Mouse (Mus musculus) C2C12 (cell line): ENCODE results near the gene Ankdd1a. TPM values are rescaled to one million over a fixed set of nuclear protein-coding genes. Genes with fewer than 3 reads are reported as not detected.

ENCODE experiments used
- H3K27me3 ChIP-seq: one replicate; pipeline ENCODE4 v1.6.1; 2011; ENCODE audit not compliant: control insufficient read depth, insufficient read depth, insufficient read length
- H3K36me3 ChIP-seq: one replicate; pipeline ENCODE4 v1.6.1; 2011; ENCODE audit not compliant: control insufficient read depth, insufficient read depth
- H3K4me3 ChIP-seq: one replicate; pipeline ENCODE4 v1.5.1; 2011; ENCODE audit warnings: mild to moderate bottlenecking, control low read depth; ENCODE audit not compliant: poor library complexity, insufficient read depth, severe bottlenecking
- H3K79me2 ChIP-seq: one replicate; pipeline ENCODE4 v1.6.1; 2011; ENCODE audit not compliant: control insufficient read depth, insufficient read depth
- H3K79me3 ChIP-seq: one replicate; pipeline ENCODE4 v1.6.1; 2011; ENCODE audit warnings: low read depth, control low read depth
- H3ac ChIP-seq: one replicate; pipeline ENCODE3; 2011; ENCODE audit warnings: low read depth; ENCODE audit not compliant: control insufficient read depth, insufficient read length
- CEBPB ChIP-seq: IDR thresholded peaks from one replicate; pipeline ENCODE4 v1.6.1; 2011; ENCODE audit warnings: low read depth, mild to moderate bottlenecking, control low read depth, moderate library complexity
- CTCF ChIP-seq: IDR thresholded peaks from one replicate; pipeline ENCODE4 v1.5.1; 2011; ENCODE audit not compliant: control insufficient read depth, insufficient read depth, insufficient read length
- FOSL1 ChIP-seq: IDR thresholded peaks from one replicate; pipeline ENCODE4 v1.8.0; 2011; ENCODE audit warnings: mild to moderate bottlenecking, low read length; ENCODE audit not compliant: poor library complexity, insufficient read depth, severe bottlenecking
- MAX ChIP-seq: IDR thresholded peaks from one replicate; pipeline ENCODE4 v1.6.1; 2011; ENCODE audit warnings: mild to moderate bottlenecking, control low read depth
- MYOD1 ChIP-seq: IDR thresholded peaks from one replicate; pipeline ENCODE4 v1.6.1; 2011; ENCODE audit warnings: low read depth; ENCODE audit not compliant: control insufficient read depth, insufficient read length
- MYOG ChIP-seq: IDR thresholded peaks from one replicate; pipeline ENCODE4 v1.6.1; 2011; ENCODE audit not compliant: control insufficient read depth, insufficient read length; ENCODE audit errors: extremely low read depth
- USF1 ChIP-seq: IDR thresholded peaks from one replicate; pipeline ENCODE4 v1.6.1; 2011; ENCODE audit warnings: low read depth, mild to moderate bottlenecking, control low read depth, moderate library complexity
- polyA plus RNA-seq: library from polyadenylated mRNA; unstranded; fragments of >200 nt; fragmentation: generic; extraction: Trizol; gene quantifications from one replicate; pipeline ENCODE4 v1.2.1, GENCODE M21; 2012; ENCODE audit warnings: missing spikeins

Gene Ankdd1a
- polyA plus RNA-seq, 1 experiment, result not detected

DNA sequence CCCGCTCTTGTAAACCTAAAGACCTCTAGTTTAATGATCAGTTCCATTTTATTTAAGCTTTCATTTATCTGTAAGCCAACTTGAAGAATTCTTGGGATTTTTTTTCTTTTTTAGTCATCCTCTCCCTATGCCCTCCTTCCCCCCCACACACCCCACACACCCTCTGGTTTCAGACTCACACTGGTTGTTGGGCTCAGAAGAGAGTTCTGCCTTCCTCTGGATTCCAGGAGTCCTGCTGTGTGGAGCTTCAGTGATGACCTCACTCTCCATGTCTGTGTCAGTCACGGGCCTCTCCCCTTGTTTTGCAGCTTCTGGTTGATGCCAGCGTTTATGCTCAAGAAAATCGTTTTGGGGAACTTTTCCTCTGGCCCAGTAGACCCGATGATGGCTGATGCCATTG, 39.9 kb downstream of the Ankdd1a start:
- no peaks in the 10 kb centered on the region for H3K79me2 ChIP-seq
- no peak overlapping the region for H3K4me3 ChIP-seq
- peaks cover 24% of the 10 kb centered on the region for H3K36me3 ChIP-seq
- no peak for TF ChIP-seq MYOD1
- TF ChIP-seq MYOG, result no peak
- TF ChIP-seq FOSL1, result no peak
- TF ChIP-seq CEBPB, result no peak
- no peak for TF ChIP-seq USF1
- no peak for TF ChIP-seq MAX
- TF ChIP-seq CTCF, result no peak
- no peaks in the 10 kb centered on the region for H3K27me3 ChIP-seq
- no peak overlapping the region for H3ac ChIP-seq
- no peaks in the 10 kb centered on the region for H3K79me3 ChIP-seq

DNA sequence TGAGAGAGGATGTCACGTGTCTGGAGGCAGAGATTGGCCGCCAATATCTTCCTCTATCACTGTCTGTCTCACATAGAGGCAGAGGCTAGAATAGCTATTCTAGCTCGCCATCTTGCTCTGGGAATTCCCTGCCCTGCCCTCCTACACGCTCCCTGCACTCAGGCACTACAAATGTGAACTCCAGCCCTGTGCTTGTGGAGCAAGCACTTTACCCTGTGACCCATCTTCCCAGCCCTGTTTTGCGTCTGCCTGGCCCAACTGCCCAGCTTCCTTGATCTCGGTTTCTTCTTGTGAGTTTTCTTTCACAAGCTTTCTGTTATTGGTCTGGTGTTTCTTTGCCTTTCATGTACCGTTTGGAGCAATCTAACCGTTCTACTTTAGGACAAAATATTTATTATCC, 40.8 kb downstream of the Ankdd1a start:
- no peaks in the 10 kb centered on the region for H3K27me3 ChIP-seq
- H3K36me3 ChIP-seq, result peaks cover 21% of the 10 kb centered on the region
- TF ChIP-seq USF1, result no peak
- no peak for TF ChIP-seq MYOG
- TF ChIP-seq CEBPB, result no peak
- no peak for TF ChIP-seq MAX
- no peak for TF ChIP-seq FOSL1
- no peak for TF ChIP-seq MYOD1
- TF ChIP-seq CTCF, result no peak
- no peaks in the 10 kb centered on the region for H3K79me2 ChIP-seq
- H3ac ChIP-seq, result no peak overlapping the region
- H3K79me3 ChIP-seq, result no peaks in the 10 kb centered on the region
- H3K4me3 ChIP-seq, result no peak overlapping the region

DNA sequence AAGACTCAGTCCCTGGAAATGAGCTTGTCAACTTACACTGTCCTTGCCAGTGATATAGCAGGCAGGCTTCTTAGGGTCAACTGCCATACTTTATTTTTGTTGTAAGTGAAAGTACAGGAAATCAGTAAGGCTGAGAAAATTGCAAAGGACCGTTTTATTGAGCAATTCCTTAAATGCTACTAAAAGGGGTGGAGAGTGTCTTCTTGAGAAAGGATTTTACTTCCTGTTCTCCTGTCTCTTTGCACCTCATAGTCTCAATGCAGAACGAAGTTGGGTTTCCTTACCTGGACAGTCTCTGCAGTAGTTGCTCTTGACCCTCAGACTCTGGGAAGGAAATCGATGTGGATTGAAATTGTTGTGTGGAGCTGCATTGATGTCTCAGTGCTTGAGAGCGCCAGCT, 47.2 kb downstream of the Ankdd1a start:
- H3K79me2 ChIP-seq, result no peaks in the 10 kb centered on the region
- TF ChIP-seq CTCF, result no peak
- no peak for TF ChIP-seq MAX
- TF ChIP-seq FOSL1, result no peak
- no peak for TF ChIP-seq MYOD1
- no peak for TF ChIP-seq USF1
- H3ac ChIP-seq, result no peak overlapping the region
- H3K4me3 ChIP-seq, result no peak overlapping the region
- peaks cover 25% of the 10 kb centered on the region for H3K36me3 ChIP-seq
- H3K79me3 ChIP-seq, result no peaks in the 10 kb centered on the region
- H3K27me3 ChIP-seq, result no peaks in the 10 kb centered on the region

DNA sequence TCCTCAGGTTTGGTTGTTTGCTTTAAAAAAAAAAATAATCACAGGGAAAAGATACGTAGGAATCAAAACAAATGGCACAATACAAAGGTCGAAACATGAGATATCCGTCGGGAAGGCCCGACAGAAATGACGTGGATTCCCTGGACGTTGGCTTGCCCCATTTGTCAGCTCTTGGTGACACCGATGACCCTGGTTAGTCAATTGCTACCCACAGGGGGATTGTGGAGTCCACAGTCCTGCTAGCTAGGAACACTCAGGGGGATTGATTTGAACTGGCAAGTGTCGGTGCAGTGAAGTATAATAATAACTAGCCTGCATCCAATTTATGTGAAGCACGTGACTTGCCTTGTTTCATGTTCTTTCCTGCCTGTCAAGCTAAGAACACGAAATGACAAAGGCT, 52.3 kb downstream of the Ankdd1a start:
- Histone ChIP-seq H3K4me3 (no peak overlapping the region), H3K79me3 (peaks cover 2% of the 10 kb centered on the region), H3K27me3 (no peaks in the 10 kb centered on the region), H3K79me2 (peaks cover 10% of the 10 kb centered on the region), H3K36me3 (peaks cover 33% of the 10 kb centered on the region), H3ac (no peak overlapping the region)
- TF ChIP-seq MYOD1 (no peak), FOSL1 (no peak), MYOG (no peak), CEBPB (no peak), USF1 (no peak), CTCF (no peak), MAX (no peak)

DNA sequence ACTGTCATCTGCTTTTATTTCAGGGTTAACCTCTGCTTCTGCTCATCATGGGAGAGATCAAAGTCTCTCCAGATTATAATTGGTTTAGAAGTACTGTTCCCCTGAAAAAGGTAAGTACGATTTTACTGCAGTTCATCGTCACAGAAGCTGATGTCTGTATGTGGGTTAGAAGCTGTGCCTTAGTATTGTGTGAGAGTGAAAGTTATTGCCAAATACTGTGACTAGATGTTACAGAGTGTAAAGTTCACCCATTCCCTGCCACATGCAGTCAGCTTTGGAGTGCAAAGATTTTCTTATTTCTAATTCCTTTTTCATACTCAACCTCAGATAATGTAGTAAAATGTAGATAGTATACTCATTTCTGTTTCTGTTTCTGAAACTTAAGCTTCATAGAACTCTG, 54.8 kb downstream of the Ankdd1a start:
- TF ChIP-seq MAX, result no peak
- no peaks in the 10 kb centered on the region for H3K27me3 ChIP-seq
- peaks cover 31% of the 10 kb centered on the region for H3K36me3 ChIP-seq
- H3K79me3 ChIP-seq, result peaks cover 8% of the 10 kb centered on the region
- H3ac ChIP-seq, result no peak overlapping the region
- no peak overlapping the region for H3K4me3 ChIP-seq
- peaks cover 29% of the 10 kb centered on the region for H3K79me2 ChIP-seq

DNA sequence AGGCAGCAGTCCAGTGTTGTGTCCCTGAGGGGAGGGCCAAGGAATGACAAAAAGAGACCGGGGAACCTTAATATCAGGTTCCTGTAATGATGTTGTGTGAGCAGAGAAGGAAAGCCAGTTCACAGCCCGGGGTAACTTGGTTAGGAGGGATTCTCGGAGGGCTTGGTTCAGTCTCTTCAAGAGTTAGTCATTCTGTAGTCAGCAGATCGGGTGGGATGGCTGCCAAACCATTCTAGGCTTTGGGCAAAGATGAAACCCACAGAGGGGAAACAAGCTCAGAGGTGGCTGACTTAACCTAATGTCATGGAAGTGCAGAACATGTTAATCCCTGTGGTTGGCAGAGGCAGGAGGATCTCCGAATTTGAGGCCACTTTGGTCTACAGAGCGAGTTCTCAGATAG, 55.8 kb downstream of the Ankdd1a start:
- H3K4me3 ChIP-seq, result no peak overlapping the region
- H3K79me3 ChIP-seq, result peaks cover 8% of the 10 kb centered on the region
- no peak for TF ChIP-seq MYOG
- TF ChIP-seq USF1, result no peak
- no peak for TF ChIP-seq FOSL1
- TF ChIP-seq CEBPB, result no peak
- TF ChIP-seq MYOD1, result no peak

DNA sequence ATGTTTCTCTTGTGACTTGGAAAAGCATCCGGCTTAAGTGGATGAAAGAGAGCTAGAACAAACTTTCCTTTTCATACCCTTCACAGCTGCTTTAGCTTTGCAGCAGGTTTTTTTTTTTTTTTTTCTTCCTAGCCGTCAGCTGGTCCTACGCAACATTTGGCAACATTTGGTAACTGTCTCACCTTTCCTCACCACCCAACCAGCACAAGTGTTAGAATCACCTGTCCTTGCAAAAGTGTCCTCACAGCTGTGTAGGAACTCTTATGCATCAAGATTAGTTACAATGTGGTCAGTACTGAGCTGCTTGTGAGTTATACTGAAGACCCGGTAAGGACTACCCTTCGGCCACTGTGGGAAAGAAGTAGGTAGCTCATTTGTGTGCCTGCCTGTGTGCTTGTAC, 57.4 kb downstream of the Ankdd1a start:
- Histone ChIP-seq H3ac (no peak overlapping the region), H3K4me3 (no peak overlapping the region), H3K27me3 (no peaks in the 10 kb centered on the region), H3K79me3 (peaks cover 8% of the 10 kb centered on the region), H3K79me2 (peaks cover 29% of the 10 kb centered on the region), H3K36me3 (peaks cover 19% of the 10 kb centered on the region)
- no peak for TF ChIP-seq USF1
- TF ChIP-seq MAX, result no peak
- no peak for TF ChIP-seq FOSL1
- no peak for TF ChIP-seq CEBPB
- TF ChIP-seq MYOG, result no peak
- TF ChIP-seq CTCF, result no peak
- TF ChIP-seq MYOD1, result no peak

More for the DNA sequence above, 55.8 kb downstream of the Ankdd1a start:
- H3ac ChIP-seq, result no peak overlapping the region
- H3K36me3 ChIP-seq, result peaks cover 20% of the 10 kb centered on the region
- no peaks in the 10 kb centered on the region for H3K27me3 ChIP-seq
- peaks cover 29% of the 10 kb centered on the region for H3K79me2 ChIP-seq
